Mouse (Mus musculus): Measurements from ENCODE around the gene Calm4. TPM values are rescaled to one million over a fixed set of nuclear protein-coding genes. Genes with fewer than 3 reads are reported as not detected.

The Calm4 gene
- total RNA-seq, 2 experiments from 2014 or later: not detected

DNA sequence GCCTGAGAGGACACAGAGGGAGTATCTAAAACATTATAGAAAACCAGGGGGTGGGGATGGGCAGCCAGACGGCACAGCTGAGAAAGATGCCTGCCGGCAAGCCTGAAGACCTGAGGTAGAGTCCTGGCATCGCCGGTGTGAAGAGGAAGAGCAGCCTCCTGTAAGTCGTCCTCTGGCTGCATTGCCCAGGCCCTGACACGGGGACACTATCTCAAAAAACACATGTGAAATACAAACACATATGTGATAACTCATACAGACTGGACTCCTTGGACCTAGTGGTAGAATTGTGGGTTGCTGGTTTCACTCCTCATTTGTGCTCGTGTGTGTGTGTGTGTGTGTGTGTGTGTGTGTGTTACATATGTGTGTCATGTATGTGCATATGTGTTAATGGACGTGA lies 23.7 kb downstream of the Calm4 start:
- DNase-seq: no peak

DNA sequence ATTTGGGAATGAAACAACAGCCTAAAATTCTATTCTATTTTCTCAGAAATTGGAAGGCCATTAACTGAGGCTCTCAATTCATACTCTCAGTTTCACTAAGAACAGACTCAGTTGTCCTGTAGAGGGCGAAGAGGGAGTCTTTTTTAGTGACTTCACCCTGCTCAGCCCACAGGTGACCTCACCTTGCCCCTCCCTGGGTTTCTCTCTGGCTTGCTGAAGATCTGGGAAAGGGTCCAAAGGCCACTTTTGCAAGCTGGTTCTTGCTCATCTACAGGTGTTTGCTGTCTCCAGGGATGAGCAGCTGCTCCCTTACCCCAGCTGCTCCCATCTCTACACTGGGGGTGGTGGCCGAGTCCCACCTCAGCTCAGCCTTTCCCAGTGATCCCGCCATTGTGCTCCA lies 24.8 kb downstream of the Calm4 start:
- no peak for DNase-seq

DNA sequence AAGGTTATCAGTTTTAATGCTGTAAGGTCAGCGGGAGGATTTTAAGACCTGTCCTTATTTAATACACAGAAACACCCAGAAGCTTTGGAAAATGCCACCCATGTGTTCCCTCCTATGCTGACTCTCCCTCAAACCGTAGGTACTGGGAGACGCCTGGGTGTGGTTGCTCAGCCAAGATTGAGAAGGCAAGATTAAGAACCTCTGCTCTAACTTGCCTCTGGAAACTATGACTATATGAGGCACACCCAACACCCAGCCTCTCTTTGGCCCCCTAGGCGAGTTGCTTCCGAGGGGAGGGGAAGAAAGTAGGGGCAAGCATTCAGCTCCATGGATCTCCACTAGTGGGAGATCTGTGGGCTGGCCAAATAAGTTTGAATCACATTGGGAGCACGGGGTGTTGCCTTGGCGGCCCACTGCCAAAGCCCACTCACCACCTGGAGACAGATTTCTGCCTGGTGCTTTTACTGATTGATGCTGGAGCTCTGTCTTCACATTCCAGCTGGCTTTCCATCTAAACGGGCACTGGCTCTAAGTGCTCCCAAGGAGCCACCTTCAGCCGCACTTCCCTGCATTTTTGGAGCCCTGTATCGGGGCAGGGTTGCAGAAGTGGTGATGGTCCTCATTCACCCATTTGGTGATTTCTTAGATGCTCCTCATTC lies 25.5 kb downstream of the Calm4 start:
- DNase-seq: peak; percentile 25 to 36

DNA sequence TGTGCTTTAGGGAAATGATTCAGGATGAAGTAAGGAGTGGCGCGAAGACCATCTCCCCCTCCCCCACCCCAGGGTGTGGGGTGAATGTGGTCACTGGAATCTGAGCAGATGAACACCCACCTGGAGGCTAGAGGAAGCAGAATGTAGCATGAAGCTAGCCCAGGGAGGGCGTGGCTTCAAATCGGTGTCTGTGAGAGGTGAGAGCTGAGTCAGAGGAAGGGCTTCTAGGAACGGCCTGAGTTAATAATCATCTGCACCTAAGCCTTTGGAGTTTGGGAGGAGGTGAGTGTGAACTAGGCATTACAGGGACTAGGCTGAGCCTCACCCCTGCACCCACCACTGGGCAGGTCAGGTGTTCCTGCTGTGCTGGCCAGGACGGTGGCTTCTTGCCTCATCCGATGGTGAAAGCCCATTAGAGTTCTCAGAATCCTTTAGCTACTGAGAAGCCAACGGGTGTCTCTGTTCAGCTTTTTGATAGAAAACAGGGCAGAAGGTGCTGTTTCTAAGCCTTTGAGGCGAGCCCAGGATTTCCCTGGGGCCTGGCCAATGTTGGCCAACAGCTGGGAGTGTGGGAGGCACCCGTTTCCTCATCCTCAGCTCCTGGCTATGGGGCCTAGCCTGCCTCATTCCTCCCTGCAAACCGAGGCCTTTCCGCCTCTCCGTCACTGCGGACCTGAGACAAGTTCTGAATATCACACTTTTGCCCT lies 28.2 kb downstream of the Calm4 start:
- DNase-seq: no peak

DNA sequence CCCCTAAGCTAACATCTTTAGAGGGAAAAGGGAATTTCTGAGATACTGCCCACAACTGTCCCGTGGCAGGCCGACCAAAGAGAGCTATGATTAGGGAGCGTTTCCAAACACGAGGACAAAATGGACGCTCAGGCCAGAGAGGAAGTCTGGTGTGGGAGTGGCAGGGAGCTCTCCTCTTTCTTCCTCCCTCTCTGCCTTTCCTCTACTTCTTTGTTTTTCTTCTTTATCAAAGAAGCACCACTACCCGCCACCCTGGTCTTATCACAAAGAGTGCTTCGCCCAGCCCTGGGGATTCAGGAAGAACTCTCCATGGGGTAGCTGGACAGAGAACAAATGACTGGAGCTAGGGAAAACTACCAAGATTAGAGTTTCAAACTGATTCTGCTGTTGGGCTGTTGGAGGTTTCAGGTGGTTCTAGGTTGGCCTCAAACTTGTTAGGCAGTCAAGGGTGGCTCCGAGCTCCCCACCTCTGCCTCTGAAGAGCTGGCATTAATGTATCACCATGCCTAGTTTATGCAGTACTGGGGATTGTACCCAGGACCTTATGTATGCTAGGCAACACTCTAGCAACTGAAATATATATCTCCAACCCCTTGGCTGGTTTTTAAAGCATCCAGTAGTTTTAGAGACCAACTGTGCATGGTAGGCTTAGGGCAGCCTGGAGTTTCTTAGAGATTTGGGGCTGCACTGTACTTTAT lies 28.9 kb downstream of the Calm4 start:
- DNase-seq: no peak

DNA sequence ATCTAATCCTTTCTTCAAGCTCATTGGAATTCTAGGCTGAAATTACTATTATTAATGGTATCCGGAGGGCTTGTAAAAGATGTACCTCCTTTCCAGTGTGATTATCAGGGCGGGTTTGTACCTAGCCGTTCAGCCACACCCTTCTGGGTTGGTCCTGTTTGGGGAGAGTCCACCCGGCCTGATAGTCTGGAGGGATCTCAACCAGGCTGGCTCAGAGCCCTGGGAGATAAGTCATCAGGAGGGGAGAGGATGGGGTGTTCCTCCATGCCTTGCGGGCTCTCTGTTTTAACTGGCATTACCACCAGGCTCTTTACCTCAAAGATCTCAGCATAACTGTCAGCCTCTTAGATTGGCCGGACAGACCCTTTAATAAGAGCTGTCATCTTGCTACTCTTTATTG lies 29.6 kb downstream of the Calm4 start:
- no peak for DNase-seq

DNA sequence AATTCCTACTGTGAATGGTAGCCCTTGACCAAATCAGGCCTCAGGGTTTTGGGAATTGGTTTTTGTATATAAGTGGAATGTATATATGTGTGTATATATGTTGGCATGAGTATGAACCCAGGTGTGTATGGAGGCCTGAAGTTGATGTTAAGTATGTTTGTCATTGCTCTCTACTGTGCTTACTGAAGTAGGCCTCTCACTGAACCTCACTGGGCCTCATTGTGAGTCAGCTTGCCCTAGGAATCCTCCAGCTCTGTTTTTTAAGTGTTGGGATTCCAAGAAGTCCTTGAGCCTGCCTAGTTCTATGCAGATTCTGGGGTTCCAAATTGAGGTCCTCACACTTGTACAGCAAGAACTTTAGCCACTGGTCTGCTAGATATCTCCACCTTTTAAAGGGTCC lies 32.3 kb downstream of the Calm4 start:
- DNase-seq: no peak

DNA sequence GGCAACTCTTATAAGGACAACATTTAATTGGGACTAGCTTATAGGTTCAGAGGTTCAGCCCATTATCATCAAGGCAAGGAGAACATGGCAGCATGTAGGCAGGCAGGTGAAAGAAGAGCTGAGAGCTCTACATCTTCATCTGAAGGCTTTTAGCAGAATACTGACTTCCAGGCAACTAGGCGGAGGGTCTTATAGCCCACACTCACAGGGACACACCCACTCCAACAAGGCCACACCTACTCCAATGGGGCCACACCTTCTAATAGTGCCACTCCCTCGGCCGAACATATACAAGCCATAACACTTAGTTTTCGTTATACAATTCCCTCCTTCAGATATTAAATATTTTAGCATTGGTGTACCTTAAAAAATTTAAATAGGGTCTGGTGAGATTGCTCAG lies 35.3 kb downstream of the Calm4 start:
- no peak for DNase-seq

DNA sequence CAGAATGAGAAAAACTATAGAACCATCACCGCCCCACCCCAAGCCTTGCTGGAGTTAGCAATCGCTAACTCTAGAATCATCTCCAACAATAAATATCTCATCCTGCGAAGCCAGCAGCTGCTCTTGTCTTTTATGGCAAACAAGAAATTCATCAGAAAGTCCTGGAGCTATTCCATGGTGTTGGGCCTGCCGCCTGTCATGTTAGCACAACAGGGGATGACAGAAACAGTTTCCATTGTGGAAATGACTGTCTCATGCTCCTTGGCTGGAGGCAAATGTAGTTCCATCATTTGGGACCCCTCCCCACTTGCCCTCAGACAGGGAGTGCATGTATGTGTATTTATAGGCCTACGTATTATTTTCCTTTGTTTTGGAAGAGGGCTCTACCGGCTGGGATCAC lies 38.9 kb downstream of the Calm4 start:
- peak in 1 of 2 experiments; percentile 32 for DNase-seq

DNA sequence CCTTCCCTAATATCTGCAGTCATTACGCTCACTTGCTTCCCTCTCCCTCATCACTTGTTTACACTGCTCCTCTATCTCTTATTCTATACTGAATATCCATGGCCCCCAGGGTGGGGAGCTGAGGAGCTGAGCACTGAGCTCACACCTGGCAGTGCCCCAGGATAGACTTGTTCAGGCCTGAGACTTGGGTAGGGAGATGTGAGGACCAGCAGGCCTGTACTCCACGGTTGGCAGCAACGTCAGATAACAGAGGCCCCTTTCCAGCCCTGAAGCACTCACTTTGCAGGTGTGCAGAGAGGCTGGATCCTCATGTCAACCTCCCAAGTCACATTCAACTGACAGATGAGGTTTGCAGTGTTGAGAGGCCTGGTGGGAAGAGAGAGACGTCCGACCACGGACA lies 39.6 kb downstream of the Calm4 start:
- DNase-seq: no peak

DNA sequence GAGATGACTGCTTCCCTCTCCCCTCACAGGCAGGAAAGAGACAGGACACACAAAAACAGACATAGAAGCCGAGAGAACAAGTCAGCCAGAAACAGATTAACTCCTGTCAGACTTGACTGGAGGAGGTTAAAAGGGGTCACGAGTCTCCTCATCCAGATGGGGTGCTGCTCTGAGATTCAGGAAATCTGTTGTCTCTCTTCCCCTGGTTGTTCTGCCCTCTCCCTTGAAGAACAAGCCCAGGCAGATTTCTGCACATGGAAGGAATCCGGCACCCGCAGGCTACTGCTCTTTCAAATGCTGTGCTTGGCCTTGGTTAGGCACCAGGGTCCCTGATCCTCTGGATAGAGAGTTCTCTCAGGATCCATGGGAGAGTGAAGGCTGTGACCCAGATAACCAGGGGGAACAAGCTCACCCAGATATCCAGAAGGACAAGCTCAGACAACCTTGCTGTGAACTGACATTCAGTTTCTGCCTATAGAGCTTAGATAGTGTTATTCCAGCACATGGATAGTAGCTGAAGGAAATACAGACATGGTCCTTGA lies 40.2 kb downstream of the Calm4 start:
- DNase-seq: no peak

DNA sequence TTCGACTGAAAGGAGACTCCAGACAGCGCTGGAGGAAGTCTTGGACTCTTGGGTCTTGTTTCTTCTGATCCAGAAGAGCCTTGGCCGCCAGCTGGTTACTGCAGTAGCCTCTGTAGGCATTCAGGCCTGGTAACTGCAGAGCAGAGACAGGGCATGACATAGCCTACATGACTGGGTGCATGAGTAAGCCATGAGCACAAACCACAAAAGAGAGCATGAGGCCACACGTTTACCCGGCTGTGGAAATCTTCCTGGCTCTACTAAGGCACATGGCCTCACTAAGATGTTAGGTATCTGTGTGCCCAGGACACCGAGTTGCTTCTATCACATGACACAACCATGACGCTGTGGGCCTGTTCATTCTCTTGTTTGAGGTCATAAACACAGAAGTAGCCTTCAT lies 49.1 kb downstream of the Calm4 start:
- DNase-seq: no peak

Other genes starting within 250 kb of the Calm4 start
- gene Fam208b, start 226.6 kb upstream of the Calm4 start, total RNA-seq (2021): 10 to 100 TPM; 23.0 to 29.5 TPM
- 10 to 100 TPM; 31.5 to 34.5 TPM for gene Asb13, start 203.7 kb upstream of the Calm4 start, total RNA-seq (2021)
- not detected for gene Calml3, start 33.4 kb upstream of the Calm4 start, total RNA-seq (2021)
- gene Calm5, start 16.4 kb downstream of the Calm4 start, total RNA-seq (2021): not detected
- gene Net1, start 80.5 kb downstream of the Calm4 start, total RNA-seq (2021): 10 to 100 TPM; 40.3 to 46.1 TPM
- not detected for gene Tubal3, start 80.5 kb downstream of the Calm4 start, total RNA-seq (2021)
- not detected for gene Ucn3, start 107.6 kb downstream of the Calm4 start, total RNA-seq (2021)
- 1 to 10 TPM; 1.2 TPM for gene Akr1c14, start 211.3 kb downstream of the Calm4 start, total RNA-seq (2021)

All from layer of hippocampus, postnatal 36 days (tissue).